Mouse (Mus musculus) C2C12 (cell line): ENCODE results near the gene Dapk1.

Experiments used
- CEBPB ChIP-seq: IDR thresholded peaks from one replicate; pipeline ENCODE4 v1.6.1; 2011; ENCODE audit warnings: low read depth, mild to moderate bottlenecking, control low read depth, moderate library complexity
- CTCF ChIP-seq: IDR thresholded peaks from one replicate; pipeline ENCODE4 v1.5.1; 2011; ENCODE audit not compliant: control insufficient read depth, insufficient read depth, insufficient read length
- FOSL1 ChIP-seq: IDR thresholded peaks from one replicate; pipeline ENCODE4 v1.8.0; 2011; ENCODE audit warnings: mild to moderate bottlenecking, low read length; ENCODE audit not compliant: poor library complexity, insufficient read depth, severe bottlenecking
- MAX ChIP-seq: IDR thresholded peaks from one replicate; pipeline ENCODE4 v1.6.1; 2011; ENCODE audit warnings: mild to moderate bottlenecking, control low read depth
- MYOD1 ChIP-seq: IDR thresholded peaks from one replicate; pipeline ENCODE4 v1.6.1; 2011; ENCODE audit warnings: low read depth; ENCODE audit not compliant: control insufficient read depth, insufficient read length
- MYOG ChIP-seq: IDR thresholded peaks from one replicate; pipeline ENCODE4 v1.6.1; 2011; ENCODE audit not compliant: control insufficient read depth, insufficient read length; ENCODE audit errors: extremely low read depth
- USF1 ChIP-seq: IDR thresholded peaks from one replicate; pipeline ENCODE4 v1.6.1; 2011; ENCODE audit warnings: low read depth, mild to moderate bottlenecking, control low read depth, moderate library complexity

DNA sequence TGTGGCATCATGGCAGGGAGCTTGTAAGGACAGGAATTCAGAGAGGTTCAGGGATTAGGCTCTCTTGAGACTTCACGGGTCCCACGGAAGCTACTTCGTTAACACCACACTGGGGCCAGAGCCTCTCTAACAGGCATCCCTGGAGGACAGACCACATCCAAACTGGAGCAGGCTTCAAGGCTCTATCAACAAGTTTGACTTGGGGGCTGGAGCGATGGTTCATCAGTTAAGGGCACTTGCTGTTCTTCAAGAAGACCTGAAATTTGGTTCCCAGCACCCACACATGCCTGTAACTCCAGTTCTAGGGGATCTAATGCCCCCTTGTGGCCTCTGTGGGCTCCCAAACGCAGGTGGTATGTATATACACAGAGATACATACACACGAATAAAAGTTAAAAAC is 151.5 kb downstream of the Dapk1 start:
- TF ChIP-seq CTCF (no peak), USF1 (no peak), MYOD1 (no peak), CEBPB (no peak), FOSL1 (no peak), MYOG (no peak), MAX (no peak)
